Comparison of ENCODE assay signal across 8 mouse cellular contexts in genomic region chr6:86584296-86585015, GRCm38 (mm10). TPM values are rescaled to one million over a fixed set of nuclear protein-coding genes. Genes with fewer than 3 reads are reported as not detected.
DNase-seq lines count a peak whose midpoint lies in the region; ATAC-seq and TF ChIP-seq lines count a peak whose summit lies in the region.

No protein-coding gene starts in this region.

- in situ Hi-C loops in Patski (cut with MboI; ENCODE audit: low pct_unique_long_range_greater_than_20kb) = no loop called here

- no peaks in the 10 kb centered on the region for H3K27me3 ChIP-seq in Patski

- POLR2A ChIA-PET in Patski (lab: Charles Lee) = no interaction called here

- CTCF ChIA-PET in Patski (lab: Charles Lee) = interaction anchor here (0.6 to 1.6 kb wide), 3 partner anchors 9 to 39 kb away, joined by 3 to 4 read pairs (median 3); no protein-coding TSS in a partner anchor

- DNase-seq in Patski (ENCODE audit: low read depth, low spot score) = no peak
- DNase-seq in cerebellum, adult 11-12 months = peak; percentile 82
- peak; percentile 46 to 69 for DNase-seq in layer of hippocampus, postnatal 25 days (ENCODE audit: extremely low spot score in 1 of 2, low spot score in 1 of 2)
- peak; percentile 53 for DNase-seq in lung, postnatal 36 days
- peak; percentile 79 to 84 for DNase-seq in right cerebral cortex, postnatal 36 days (ENCODE audit: low spot score in 2 of 2)
- DNase-seq in urinary bladder, postnatal 25 days (ENCODE audit: low spot score) = no peak

- ATAC-seq in Patski = peak; percentile 22
- peak; percentile 79 for ATAC-seq in frontal cortex, adult (ENCODE audit: low TSS enrichment)
- peak; percentile 28 to 39; a peak in 1 of 4 replicates for ATAC-seq in hematopoietic stem cell, adult 5-6 weeks (replicated peaks in 1 of 2; ENCODE audit: insufficient read depth in 1 of 2, low FRiP score in 2 of 2, low TSS enrichment in 1 of 2, low read depth in 1 of 2, poor library complexity in 2 of 2, severe bottlenecking in 2 of 2)

- TF ChIP-seq CTCF in Patski (IDR thresholded peaks at IDR 0.05) = no peak

RNA-seq across cellular contexts. Expression of gene Asprv1, which starts 43.5 kb away (rescaled TPM):
- not detected for polyA plus RNA-seq in Patski (2021)
- total RNA-seq in hematopoietic stem cell, adult 5-6 weeks (2017) = 0.69 and 6.6 TPM in 2 replicates
- total RNA-seq in layer of hippocampus, postnatal 25 days (2021) = 1 to 10 TPM; 1.4 to 1.5 TPM

RNA-seq across cellular contexts. Expression of gene Pcbp1, which starts 58.3 kb away (rescaled TPM):
- 240 TPM for polyA plus RNA-seq in Patski (2021)
- 84.5 and 121 TPM in 2 replicates for total RNA-seq in hematopoietic stem cell, adult 5-6 weeks (2017)
- 100 to 1,000 TPM; 187 to 192 TPM for total RNA-seq in layer of hippocampus, postnatal 25 days (2021)

Comparison
In these comparisons a context has a peak if more than half of its experiments do, and no peak if none do; other contexts are left out.
1. ATAC-seq: peak in every context shown above with its lines; median percentile 79 in frontal cortex, adult; 34 in hematopoietic stem cell, adult 5-6 weeks; 22 in Patski.
2. DNase-seq: peak in cerebellum, adult 11-12 months (single experiment), layer of hippocampus, postnatal 25 days (2 of 2), lung, postnatal 36 days (single experiment) and right cerebral cortex, postnatal 36 days (2 of 2); none in Patski (single experiment) and urinary bladder, postnatal 25 days (single experiment).